Mouse (Mus musculus): ENCODE measurements at regions not wholly inside any gene's neighbourhood (a gene's known extent, or its start where the extent isn't known, plus 50 kb on each side); places are given as distances from the start of the nearest gene placed in this dataset.

- TF ChIP-seq CTCF (conservative IDR thresholded peaks at IDR 0.05; ENCODE audit: insufficient read depth, insufficient read length, low read depth, low read length): no peak
- TF ChIP-seq POLR2A (IDR thresholded peaks at IDR 0.05; ENCODE audit: low read depth, low read length): no peak
Measured at GRCm38 (mm10) chr7:134436917-134437316, 51.5 kb upstream of the D7Ertd443e start.
